Mouse (Mus musculus) frontal cortex, postnatal 10 days (tissue): ENCODE results near the gene Ptgs2.

Experiments used
- DNase-seq, 2 experiments: peaks; one replicate each; pipeline ENCODE4 v3.0.0; 2022; ENCODE audit warnings: low spot score in 2 of 2, mixed read lengths in 1 of 2

The Ptgs2 gene

DNA sequence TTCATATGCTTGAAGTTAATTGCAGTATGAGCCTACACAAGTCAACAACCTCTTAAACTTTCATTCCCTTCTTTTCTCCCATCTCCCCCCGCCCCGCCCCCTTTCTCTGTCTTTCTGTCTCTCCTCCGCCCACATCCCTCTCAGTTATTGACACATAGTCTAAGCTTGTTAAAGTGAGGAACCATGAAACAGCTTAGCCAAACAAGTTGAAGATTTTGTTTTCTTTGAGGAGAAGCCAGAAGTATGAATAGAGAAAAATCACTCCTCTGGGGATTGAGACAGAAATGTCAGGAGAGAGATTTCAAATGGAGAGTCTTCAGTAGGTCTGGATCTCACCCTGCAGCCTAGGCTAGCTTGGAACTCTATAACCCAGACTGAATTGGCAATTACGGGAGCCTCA, 47.4 kb downstream of the Ptgs2 start:
- DNase-seq, result no peak

GRCm38 (mm10) chr1:150151411-150151810, 51.6 kb downstream of the Ptgs2 start:
- DNase-seq, result no peak
